Mouse (Mus musculus): ENCODE results near the gene Cdc42ep2.

Gene Cdc42ep2

GRCm38 (mm10) chr19:5874391-5874968 lies 50.1 kb downstream of the Cdc42ep2 start:
- no peak for DNase-seq (ENCODE audit: low spot score)

GRCm38 (mm10) chr19:5872931-5873556 lies 51.6 kb downstream of the Cdc42ep2 start:
- DNase-seq (ENCODE audit: low spot score): no peak

DNA sequence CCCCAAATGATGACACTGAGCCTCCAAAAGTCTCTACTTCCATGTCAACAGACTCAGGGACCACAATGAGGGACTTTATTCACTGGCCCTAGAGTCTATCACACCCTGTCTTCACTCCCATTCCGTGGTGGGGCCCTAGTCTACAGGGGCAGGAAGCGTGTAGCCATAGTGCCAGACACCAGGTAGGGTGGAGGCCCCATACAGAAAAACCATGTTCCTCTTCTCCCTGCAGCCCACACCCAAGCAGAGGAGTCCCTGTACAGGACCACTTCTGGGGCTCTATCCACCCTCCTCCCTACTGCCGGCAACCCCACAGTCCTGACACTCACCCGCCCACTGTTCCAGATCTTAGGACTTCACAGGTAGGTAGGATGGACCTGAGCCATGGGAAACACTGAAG lies 52.1 kb downstream of the Cdc42ep2 start:
- no peak for DNase-seq (ENCODE audit: low spot score)

DNA sequence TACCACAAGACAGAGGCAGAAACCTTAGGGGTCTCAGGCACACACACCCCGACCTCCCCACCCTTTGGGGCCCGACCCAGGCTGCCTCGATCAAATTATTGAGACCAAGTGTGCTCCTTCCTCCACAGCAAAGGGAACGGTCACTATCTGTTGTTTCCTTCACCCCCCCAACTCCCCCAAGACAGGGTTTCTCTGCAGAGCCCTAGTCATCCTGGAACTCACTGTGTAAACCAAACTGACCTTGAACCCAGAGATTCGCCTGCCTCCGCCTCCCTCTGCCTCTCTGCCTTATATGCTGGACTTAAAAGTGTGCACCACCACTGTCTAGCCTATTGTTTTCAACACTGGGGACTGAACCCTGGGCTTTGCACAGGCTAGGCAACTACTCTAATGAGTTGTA lies 52.9 kb downstream of the Cdc42ep2 start:
- DNase-seq (ENCODE audit: low spot score): no peak

GRCm38 (mm10) chr19:5871273-5871672 lies 53.3 kb downstream of the Cdc42ep2 start:
- DNase-seq (ENCODE audit: low spot score): no peak

- no peak for DNase-seq (ENCODE audit: low spot score)
Observed at GRCm38 (mm10) chr19:5868096-5868495, 56.5 kb downstream of the Cdc42ep2 start.

All from MN1 (cell line).